Mouse (Mus musculus) 3T3-L1 (cell line): Measurements from ENCODE around the gene Defa22.
"Not testable (repeated sequence)": the region's sequence is repeated elsewhere in the genome, so short reads cannot be mapped to it uniquely, and the experiment has no call there.

ENCODE experiments used
- DNase-seq: peaks from one replicate; pipeline ENCODE4 v3.0.0-alpha.2; 2015; ENCODE audit warnings: low read depth, low spot score

Defa22 gene

GRCm38 (mm10) chr8:21161977-21162376, at the start of gene Defa22:
Gene Defa22, plus strand, starts transcription at chr8:21162277.
- not testable (repeated sequence) for DNase-seq

- not testable (repeated sequence) for DNase-seq
Measured at GRCm38 (mm10) chr8:21134342-21134741, 27.7 kb upstream of the Defa22 start, which contains the start of gene Defa30. Gene Defa30, plus strand, starts transcription at chr8:21134642.

GRCm38 (mm10) chr8:21191314-21191713, 29.2 kb downstream of the Defa22 start, which contains the start of gene Defa31:
Gene Defa31, plus strand, starts transcription at chr8:21191614.
- DNase-seq, result not testable (repeated sequence)

- DNase-seq, result not testable (repeated sequence)
Measured at GRCm38 (mm10) chr8:21201261-21201660, 39.2 kb downstream of the Defa22 start, which contains the start of gene Gm15293. Gene Gm15293, plus strand, starts transcription at chr8:21201561.
